Mouse (Mus musculus) kidney, postnatal 0 days (tissue): ENCODE measurements around the gene Mrgprd. TPM values are rescaled to one million over a fixed set of nuclear protein-coding genes. Genes with fewer than 3 reads are reported as not detected.

Source experiments
- ATAC-seq: fragments of 200-750 bp; cut with Nextera tagmentation; replicated peaks from 2 replicates; pipeline ENCODE4 v1.8.0; 2017; ENCODE audit warnings: low read depth, moderate number of reproducible peaks, moderate TSS enrichment, moderate library complexity; ENCODE audit not compliant: low FRiP score
- DNase-seq: peaks from one replicate; pipeline ENCODE4 v3.0.0-alpha.2; 2016; ENCODE audit warnings: low spot score
- H3K27ac ChIP-seq: fragments of 300-500 bp; sonication (generic); 2 replicates; pipeline ENCODE4 v1.5.1; 2014; ENCODE audit warnings: mild to moderate bottlenecking
- H3K27me3 ChIP-seq: fragments of 300-500 bp; sonication (generic); 2 replicates; pipeline ENCODE4 v1.6.1; 2014; ENCODE audit warnings: low read length, mixed read lengths; ENCODE audit not compliant: insufficient read depth
- H3K36me3 ChIP-seq: fragments of 300-500 bp; sonication (generic); 2 replicates; pipeline ENCODE4 v1.6.1; 2014; ENCODE audit warnings: low read length, mixed read lengths; ENCODE audit not compliant: insufficient read depth
- H3K4me1 ChIP-seq: fragments of 300-500 bp; sonication (generic); replicated peaks from 2 replicates; pipeline ENCODE4 v1.6.1; 2014; ENCODE audit warnings: antibody characterized with exemption, low read length, mixed read lengths; ENCODE audit not compliant: insufficient read depth
- H3K4me2 ChIP-seq: fragments of 300-500 bp; sonication (generic); 2 replicates; pipeline ENCODE4 v1.6.1; 2014; ENCODE audit warnings: mild to moderate bottlenecking, low read length, moderate library complexity, mixed read lengths
- H3K4me3 ChIP-seq: fragments of 300-500 bp; sonication (generic); replicated peaks from 2 replicates; pipeline ENCODE4 v1.5.1; 2014; ENCODE audit warnings: low read depth, low read length
- H3K9ac ChIP-seq: fragments of 300-500 bp; sonication (generic); 2 replicates; pipeline ENCODE4 v1.6.1; 2014; ENCODE audit warnings: low read depth, low read length
- H3K9me3 ChIP-seq: fragments of 300-500 bp; sonication (generic); replicated peaks from 2 replicates; pipeline ENCODE4 v1.6.1; 2016; ENCODE audit warnings: low read length, inconsistent platforms, mixed read lengths
- CTCF ChIP-seq: IDR thresholded peaks from 2 replicates; pipeline ENCODE4 v1.5.1; 2016; ENCODE audit warnings: antibody characterized with exemption, low read depth, mild to moderate bottlenecking, moderate library complexity
- WGBS: fragments of 180-500 bp; shearing (Covaris S2); extraction: QIAGEN DNeasy Blood & Tissue Kit; methylation state at CpG from one replicate; pipeline ENCODE4 v1.1.7; 2014; 5-methylcytosine and 5-hydroxymethylcytosine counted together
- polyA plus RNA-seq: library from polyadenylated mRNA; unstranded; fragments of >200 nt; fragmentation: Nextera tagmentation; extraction: Ambion mirVana; gene quantifications from 2 replicates; pipeline ENCODE4 v1.2.1, GENCODE M21; 2015

The Mrgprd gene
- polyA plus RNA-seq, 1 experiment from 2014 or later = not detected

GRCm38 (mm10) chr7:145291847-145292246 is 22.8 kb upstream of the Mrgprd start:
- no peak for ATAC-seq
- Histone ChIP-seq H3K27me3 (no peaks in the 10 kb centered on the region), H3K36me3 (no peaks in the 10 kb centered on the region), H3K4me2 (no peak overlapping the region), H3K27ac (no peak overlapping the region), H3K9ac (no peak overlapping the region), H3K4me3 (no peak overlapping the region), H3K4me1 (no peaks in the 10 kb centered on the region), H3K9me3 (no peaks in the 10 kb centered on the region)
- DNase-seq = no peak
- TF ChIP-seq CTCF = no peak
- 90% methylated on average over 2 of the region's 2 CpGs for WGBS

GRCm38 (mm10) chr7:145292726-145293125 is 21.9 kb upstream of the Mrgprd start:
- no peak for TF ChIP-seq CTCF
- Histone ChIP-seq H3K4me1 (no peaks in the 10 kb centered on the region), H3K9ac (no peak overlapping the region), H3K9me3 (no peaks in the 10 kb centered on the region), H3K27me3 (no peaks in the 10 kb centered on the region), H3K27ac (no peak overlapping the region), H3K36me3 (no peaks in the 10 kb centered on the region), H3K4me3 (no peak overlapping the region), H3K4me2 (no peak overlapping the region)
- no peak for ATAC-seq
- DNase-seq = no peak
- 68% methylated on average over 2 of the region's 2 CpGs for whole genome bisulfite sequencing

GRCm38 (mm10) chr7:145293859-145294258 is 20.8 kb upstream of the Mrgprd start:
- Histone ChIP-seq H3K36me3 (no peaks in the 10 kb centered on the region), H3K27me3 (no peaks in the 10 kb centered on the region), H3K4me1 (no peaks in the 10 kb centered on the region), H3K9ac (no peak overlapping the region), H3K27ac (no peak overlapping the region), H3K9me3 (no peaks in the 10 kb centered on the region), H3K4me3 (no peak overlapping the region), H3K4me2 (no peak overlapping the region)
- DNase-seq (no peak), ATAC-seq (no peak)
- TF ChIP-seq CTCF = peak; percentile 55
- WGBS = 38% methylated on average over 6 of the region's 6 CpGs

- Histone ChIP-seq H3K4me2 (no peak overlapping the region), H3K27me3 (no peaks in the 10 kb centered on the region), H3K27ac (no peak overlapping the region), H3K9me3 (no peaks in the 10 kb centered on the region), H3K4me3 (no peak overlapping the region), H3K36me3 (no peaks in the 10 kb centered on the region), H3K9ac (no peak overlapping the region), H3K4me1 (peaks cover 12% of the 10 kb centered on the region; the same call in 1 of the 2 replicates)
- DNase-seq (no peak), ATAC-seq (no peak)
- TF ChIP-seq CTCF = peak; percentile 25; the same call in 1 of the 2 replicates
- 60% methylated on average over 3 of the region's 3 CpGs for whole genome bisulfite sequencing
Measured at GRCm38 (mm10) chr7:145298666-145299490, 15.8 kb upstream of the Mrgprd start.

GRCm38 (mm10) chr7:145299562-145300320 is 14.9 kb upstream of the Mrgprd start:
- Histone ChIP-seq H3K9me3 (no peaks in the 10 kb centered on the region), H3K27ac (peak overlapping the region; percentile 31; the same call in 1 of the 2 replicates), H3K4me1 (peaks cover 12% of the 10 kb centered on the region; the same call in 1 of the 2 replicates), H3K9ac (no peak overlapping the region), H3K27me3 (no peaks in the 10 kb centered on the region), H3K36me3 (no peaks in the 10 kb centered on the region), H3K4me2 (no peak overlapping the region), H3K4me3 (no peak overlapping the region)
- no peak for TF ChIP-seq CTCF
- DNase-seq (peak; percentile 58), ATAC-seq (no peak)
- WGBS = 45% methylated on average over 7 of the region's 7 CpGs

- Histone ChIP-seq H3K9ac (no peak within 1 kb of the TSS), H3K9me3 (no peaks in the 10 kb centered on the region), H3K4me3 (no peak within 1 kb of the TSS), H3K36me3 (no peaks in the 10 kb centered on the region), H3K4me2 (0 out of 2 replicates have a peak within 1 kb of the TSS, but pooled peaks have one; percentile 5), H3K4me1 (peaks cover 12% of the 10 kb centered on the region; the same call in 1 of the 2 replicates), H3K27me3 (no peaks in the 10 kb centered on the region), H3K27ac (peak within 1 kb of the TSS; percentile 31; the same call in 1 of the 2 replicates)
- no peak; the same call in 1 of the 2 replicates for TF ChIP-seq CTCF
- ATAC-seq (no peak), DNase-seq (no peak)
- 24% methylated on average over 12 of the region's 13 CpGs for WGBS
Measured at GRCm38 (mm10) chr7:145300321-145301007, 14.2 kb upstream of the Mrgprd start, which contains the start of gene Mrgprf. Gene Mrgprf (plus strand): TSS chr7:145300828.
